Mouse (Mus musculus) heart, postnatal 10 days (tissue): ENCODE data around the gene Zzef1. TPM values are rescaled to one million over a fixed set of nuclear protein-coding genes. Genes with fewer than 3 reads are reported as not detected.

Experiments
- DNase-seq, 2 experiments: peaks; one replicate each; pipeline ENCODE4 v3.0.0; 2021
- intact Hi-C: fragments of 180-260 bp; cut with DNase I; formaldehyde crosslinking; loops from one replicate; pipeline ENCODE4 v1.15.1; 2025
- total RNA-seq, 2 experiments: library from RNA; stranded (reverse); gene quantifications; 2 replicates each; pipeline ENCODE4 v1.2.3; 2021

Gene Zzef1
- total RNA-seq, 2 experiments from 2014 or later, result 28.0 to 33.2 TPM

DNA sequence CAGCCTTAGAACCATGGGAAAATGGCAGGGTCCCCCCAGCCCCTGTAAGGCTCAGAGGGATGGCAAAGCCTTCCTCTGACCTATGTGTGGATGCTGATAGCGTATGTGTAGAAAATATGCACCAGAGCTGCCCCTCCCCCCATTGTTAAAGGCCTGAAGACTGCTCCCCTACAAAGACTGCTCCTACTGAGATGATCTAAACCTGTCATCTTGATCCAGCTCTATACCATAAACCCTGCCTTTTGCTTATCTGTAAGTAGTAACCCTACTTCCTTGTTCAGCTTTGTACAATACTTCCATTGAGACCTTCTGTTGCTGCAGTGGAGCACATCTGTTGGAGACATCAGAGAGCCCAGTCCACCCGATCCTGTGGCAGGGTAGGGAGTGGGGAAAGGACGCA is 9.2 kb downstream of the Zzef1 start:
- intact Hi-C loops, result no loop called here
- no peak for DNase-seq

DNA sequence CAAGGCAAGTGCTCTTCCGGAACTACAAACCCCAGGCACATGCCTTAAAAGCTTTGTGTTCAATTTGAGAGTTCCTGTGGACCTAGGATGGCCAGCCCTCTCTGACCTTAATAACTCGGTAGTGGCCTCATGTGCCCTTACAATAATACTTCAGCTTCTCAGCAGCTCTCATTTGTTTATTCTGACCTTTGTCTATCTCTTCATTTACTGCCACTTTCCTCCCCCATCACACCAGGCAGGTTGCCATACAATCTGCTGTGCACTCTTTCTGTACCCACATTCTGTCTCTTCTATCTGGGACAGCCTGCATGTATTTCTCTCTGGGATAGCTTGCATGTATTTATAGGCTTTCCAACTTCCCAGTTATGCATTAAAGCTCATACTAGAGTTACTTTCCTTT is 10.5 kb downstream of the Zzef1 start:
- DNase-seq, result peak; percentile 59 to 60
- intact Hi-C loops, result no loop called here

DNA sequence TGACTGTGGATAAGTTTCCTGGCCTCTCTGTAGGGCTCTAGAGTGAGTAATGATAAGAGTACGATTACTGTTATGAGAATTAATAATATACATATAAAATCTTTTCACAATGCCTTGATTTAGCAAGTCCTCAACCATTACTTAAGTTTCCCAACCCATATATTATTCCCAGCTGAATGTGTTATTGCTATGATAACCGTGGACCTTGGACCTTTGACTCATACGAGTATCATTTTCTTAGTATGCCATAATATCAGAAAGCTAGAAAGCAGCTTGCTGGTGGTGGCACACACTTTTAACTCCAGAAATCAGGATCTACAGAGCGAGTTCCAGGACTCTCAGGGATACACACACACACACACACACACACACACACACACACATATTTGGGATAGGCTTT is 12.0 kb downstream of the Zzef1 start:
- intact Hi-C loops, result no loop called here
- no peak for DNase-seq

DNA sequence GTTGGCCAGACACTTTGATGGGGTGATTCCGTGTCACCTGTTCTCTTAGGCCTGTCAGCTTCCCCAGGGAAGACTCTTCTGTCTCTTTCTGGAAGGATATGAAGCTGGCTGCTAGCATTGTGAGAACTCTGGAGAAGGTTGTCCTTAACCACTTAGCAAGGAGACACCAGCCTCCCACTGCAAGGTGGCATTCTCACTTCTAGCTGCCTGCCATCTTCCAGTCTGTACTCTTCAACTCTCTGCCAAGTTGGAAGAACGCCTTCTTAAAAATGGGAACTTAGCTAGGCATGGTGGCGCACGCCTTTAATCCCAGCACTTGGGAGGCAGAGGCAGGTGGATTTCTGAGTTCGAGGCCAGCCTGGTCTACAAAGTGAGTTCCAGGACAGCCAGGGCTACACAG is 17.7 kb downstream of the Zzef1 start:
- DNase-seq, result no peak
- intact Hi-C loops, result no loop called here

DNA sequence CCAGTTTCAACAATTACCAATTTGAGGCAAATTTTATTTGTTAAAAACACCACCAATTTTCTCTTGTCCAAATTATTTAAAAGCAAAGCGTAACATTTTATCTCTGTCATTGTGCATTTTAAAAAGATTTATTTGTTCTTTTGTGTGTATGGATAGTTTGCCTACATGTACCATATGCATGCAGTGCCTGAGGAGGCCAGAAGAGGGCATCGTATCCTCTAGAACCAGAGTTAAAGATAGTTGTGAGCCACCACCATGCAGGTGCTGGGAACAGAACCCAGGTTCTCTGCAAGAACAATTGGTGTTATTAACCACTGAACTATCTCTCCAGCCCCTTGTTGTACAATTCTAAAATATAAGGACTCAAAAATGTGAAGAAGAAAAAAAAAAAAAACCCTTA is 18.2 kb downstream of the Zzef1 start:
- intact Hi-C loops, result no loop called here
- no peak for DNase-seq

DNA sequence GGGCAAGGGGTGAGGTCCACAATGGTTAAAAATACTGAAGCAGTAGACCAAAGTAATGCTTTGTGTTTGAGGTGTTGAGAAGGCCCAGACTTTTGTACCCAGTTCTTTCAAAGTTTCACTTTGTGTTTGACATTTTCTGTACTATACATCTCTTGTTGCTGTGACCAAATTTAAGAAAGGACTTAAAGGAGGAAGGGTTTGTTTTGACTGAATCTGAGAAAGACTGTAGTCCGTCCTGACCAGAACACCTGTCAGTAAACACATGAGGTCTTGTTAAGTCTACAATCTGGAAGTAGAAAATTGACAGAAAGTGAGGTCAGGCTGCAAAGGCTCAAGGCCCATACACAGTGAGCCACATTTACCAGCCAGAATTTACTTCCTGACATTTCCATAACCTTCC is 20.8 kb downstream of the Zzef1 start:
- intact Hi-C loops, result no loop called here
- no peak for DNase-seq

DNA sequence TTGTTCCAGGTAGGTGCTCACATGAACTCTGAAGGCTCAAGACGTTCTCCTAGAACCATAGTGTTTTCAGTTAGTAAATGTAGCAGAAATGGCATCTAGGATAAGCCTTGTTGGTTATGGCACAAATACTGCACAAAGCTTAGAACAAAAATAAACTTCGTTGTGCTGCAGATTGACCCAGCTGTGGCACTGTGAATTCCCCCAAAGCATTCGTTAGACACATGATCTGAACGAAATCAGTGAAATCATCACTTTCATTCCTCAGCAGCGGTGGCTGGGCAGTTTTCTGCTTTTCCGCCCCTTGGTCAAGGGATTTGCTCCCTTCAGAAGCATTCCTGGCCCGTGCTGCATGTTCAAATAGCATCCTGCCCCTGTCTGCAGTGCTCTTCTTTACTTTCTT is 22.0 kb downstream of the Zzef1 start:
- intact Hi-C loops, result no loop called here

DNA sequence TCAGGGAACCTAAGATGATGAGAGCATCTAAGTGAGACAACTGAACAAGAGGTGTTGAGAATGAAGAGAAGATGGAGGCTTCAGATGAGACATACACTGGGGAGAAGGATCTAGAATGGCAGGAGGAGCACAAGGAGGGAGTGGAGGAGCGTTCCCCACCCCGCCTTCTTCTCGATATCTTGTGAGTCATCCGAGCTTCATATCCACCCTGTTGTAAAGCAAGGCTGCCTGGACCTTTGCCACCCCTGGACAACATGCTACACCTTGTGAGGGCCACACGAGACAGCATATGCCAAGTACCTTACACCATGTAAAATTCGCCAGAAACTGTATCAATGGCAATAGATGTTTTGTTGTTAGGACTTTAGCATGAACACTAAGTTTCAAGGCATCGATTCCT is 25.0 kb downstream of the Zzef1 start:
- no peak for DNase-seq
- intact Hi-C loops, result no loop called here

More for the DNA sequence above, 22.0 kb downstream of the Zzef1 start:
- no peak for DNase-seq

DNA sequence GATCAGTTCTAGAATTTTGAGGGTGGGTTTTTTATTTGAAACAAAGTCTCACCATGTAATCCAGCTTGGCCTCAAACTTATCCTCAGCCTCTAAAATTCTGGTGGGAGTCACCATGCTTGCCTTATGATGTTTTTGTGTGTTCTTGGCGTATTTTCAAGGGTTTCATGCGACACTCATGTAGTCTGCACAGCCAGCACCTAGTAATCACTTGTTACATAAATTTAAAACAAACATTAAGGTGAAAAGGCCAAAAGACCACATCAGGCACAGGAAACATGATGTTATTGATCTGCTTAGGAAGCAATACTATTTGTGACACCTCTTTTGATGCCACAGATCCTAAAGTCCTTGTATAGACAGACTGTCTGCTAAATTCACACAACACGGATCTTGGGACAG is 33.8 kb downstream of the Zzef1 start:
- no peak for DNase-seq

DNA sequence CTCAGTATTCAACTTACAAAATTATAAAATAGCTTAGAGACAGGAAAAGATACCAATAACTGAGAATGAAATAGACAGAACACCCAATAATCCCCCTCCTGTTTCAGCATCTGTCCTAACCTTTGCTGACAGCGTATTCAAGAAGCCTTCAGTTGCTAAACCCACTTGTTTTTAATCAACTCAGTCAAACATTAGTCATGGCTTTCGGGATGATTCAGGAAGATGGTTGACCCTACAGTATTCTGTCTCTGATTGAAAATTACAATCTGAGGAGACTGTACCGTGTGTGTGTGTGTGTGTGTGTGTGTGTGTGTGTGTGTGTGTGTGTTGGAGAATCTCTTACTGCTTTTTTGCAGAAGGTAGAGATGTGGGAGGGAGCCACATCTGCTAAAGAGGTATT is 46.7 kb downstream of the Zzef1 start:
- intact Hi-C loops, result no loop called here
- no peak for DNase-seq

More for the DNA sequence above, 33.8 kb downstream of the Zzef1 start:
- intact Hi-C loops, result no loop called here

DNA sequence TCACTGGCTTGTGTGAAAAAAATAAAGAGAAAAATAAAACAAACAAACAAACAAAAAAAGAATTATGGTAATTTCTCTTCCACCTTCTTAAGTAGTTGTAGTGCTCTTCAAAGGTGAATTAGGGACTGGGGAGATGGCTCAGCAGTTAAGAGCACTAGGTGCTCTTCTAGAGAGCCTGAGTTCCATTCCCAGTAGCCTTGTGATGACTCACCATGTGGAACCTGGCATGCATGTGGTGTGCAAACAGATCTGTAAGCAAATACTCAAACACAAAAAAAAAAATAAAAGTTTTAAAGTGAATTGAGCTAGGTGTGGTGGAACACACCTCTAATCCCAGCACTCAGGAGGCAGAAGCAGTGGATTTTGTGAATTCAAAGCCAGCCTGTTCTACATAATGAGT is 47.5 kb downstream of the Zzef1 start:
- DNase-seq, result no peak
- intact Hi-C loops, result no loop called here

DNA sequence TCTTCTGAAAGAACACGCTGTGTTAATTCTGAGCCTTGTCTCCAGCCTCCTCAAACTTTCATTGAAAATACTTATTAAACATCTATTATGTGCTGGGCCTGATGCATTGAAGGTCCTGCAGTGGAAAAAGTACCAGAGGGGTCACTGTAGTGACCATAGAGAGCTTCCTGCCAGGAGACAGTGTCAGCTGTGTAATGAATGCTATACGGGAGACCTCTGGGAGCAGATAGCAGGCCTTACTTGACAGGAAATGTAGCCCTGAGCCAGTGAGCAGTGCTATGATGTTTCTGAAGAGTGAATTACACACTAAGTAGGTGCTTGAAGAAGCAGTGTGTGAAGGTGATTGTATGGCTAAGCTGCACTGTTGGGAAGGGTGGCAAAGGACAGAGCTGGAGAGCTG is 49.5 kb downstream of the Zzef1 start:
- intact Hi-C loops, result no loop called here
- DNase-seq, result no peak

DNA sequence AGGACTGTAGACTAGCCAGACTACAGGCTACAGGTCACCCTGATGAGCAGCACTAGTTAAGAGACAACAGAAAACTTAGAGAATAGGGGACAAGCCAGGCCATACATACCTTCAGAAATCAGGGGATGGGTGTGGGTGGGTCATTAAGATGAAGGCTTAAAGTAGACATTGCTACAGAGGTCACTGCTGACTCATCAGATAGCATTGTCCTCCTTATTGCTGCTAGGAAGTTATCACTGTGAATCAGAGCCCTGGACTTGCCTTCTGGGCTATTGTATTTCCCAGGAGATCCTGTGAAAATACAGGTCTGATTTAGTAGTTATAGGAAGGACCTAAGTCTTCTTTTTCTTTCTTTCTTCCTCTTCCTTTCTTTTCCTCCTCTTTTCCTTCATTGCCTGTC is 50.7 kb downstream of the Zzef1 start:
- DNase-seq, result no peak
- intact Hi-C loops, result no loop called here

DNA sequence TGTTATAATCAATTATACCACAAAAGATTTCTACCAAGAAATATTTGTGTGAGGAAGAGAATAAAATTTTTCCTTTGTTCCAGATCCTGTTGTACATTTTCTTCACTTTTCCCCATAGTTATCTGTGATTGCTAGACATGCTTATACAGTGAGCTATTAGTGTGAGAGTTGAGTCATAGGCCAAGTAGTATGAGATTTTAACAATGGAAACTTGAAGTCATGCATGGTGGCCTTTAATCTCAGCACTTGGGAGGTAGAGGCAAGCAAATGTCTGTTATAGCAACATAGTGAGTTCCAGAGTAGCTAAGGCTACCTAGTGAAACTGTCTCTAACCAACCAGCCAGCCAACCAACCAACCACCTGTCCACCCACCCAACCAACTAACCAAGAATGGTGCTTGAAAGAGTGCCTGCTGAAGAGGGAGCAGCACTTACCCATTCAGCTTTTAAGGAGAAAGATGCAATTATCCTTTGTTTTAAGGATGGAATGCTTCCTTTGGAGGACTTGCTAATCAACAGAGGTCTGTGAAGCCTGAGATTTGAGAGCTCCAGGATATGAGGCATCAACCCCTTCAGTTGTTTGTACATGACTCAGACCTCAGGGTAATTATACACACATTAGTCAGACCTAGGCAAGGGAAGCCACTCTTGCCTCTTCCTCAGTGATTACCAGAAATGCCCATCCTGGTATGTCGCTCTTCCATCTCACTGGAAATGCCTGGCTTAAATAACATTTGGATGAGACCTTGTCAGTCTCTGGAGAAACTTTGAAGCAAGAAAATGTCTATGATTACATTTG is 52.0 kb downstream of the Zzef1 start:
- intact Hi-C loops, result no loop called here
- no peak for DNase-seq

DNA sequence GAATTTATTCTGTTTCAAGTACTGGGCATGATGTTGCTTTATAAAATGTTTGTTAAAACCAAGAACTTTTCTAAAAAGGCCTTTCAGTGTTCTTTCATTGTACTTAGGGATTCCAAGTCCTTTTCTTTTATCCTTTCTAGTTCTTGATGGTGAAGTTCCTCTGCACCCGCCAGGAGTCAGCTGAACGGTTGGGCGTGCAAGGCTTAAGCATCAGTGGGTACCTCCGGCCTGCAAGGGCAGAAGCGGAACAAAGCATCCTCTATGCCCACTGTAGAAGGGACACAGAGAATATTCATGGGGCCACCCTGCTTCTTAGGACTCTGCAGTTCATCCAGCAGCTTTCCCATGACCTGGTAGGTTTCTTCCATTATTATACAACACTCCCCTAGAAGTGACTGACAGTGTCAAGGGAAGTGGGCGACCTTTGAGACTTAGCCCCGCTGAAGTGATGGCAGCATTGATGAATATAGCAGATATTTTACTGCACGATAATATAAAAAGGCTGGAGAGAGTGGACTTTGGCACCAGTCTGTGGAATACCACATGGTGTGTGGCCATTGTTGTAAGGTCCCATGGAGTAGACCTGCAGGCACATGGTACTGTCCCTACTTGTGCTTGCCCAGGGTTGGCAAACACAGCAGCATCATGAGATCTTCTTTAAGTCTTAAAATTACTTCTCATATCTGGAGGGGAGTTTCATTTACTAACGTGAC is 54.5 kb downstream of the Zzef1 start:
- intact Hi-C loops, result no loop called here
- no peak for DNase-seq

DNA sequence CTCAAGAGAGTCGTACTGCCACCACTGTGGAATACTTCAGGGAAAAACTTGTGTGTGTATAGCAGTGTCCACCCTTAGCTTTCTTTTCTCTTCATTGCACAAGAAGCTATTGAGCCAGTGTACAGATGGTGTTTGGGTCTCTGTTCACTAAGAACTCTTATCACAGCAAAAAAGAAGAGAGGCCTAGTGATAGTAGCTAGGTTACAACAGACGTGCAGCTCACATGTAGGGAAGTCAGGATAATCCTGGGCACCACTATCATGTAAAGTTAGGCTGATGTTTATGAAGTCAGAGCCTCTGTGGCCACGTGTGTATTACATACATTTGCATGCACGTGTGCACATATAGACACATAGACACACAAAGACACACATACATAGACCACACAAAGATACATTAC is 55.2 kb downstream of the Zzef1 start:
- DNase-seq, result no peak
- intact Hi-C loops, result no loop called here

DNA sequence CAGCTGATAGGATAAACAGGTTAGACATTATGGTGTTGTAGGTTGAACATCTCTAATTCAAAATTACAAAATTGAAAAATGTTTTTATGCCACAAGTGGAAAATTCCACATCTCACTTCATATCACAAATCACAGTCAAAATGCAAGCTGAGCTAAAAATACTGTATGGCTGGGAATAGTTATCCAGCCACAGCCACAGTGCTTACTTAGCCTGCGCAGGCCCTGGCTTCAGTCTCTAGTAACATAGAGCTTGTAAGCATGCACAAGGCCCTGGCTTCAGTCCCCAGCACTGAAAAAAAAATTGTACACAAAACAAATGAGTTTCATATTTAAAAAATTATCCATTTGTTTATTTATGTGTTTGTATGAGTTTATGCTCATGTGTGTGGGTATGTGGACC is 56.1 kb downstream of the Zzef1 start:
- intact Hi-C loops, result no loop called here

DNA sequence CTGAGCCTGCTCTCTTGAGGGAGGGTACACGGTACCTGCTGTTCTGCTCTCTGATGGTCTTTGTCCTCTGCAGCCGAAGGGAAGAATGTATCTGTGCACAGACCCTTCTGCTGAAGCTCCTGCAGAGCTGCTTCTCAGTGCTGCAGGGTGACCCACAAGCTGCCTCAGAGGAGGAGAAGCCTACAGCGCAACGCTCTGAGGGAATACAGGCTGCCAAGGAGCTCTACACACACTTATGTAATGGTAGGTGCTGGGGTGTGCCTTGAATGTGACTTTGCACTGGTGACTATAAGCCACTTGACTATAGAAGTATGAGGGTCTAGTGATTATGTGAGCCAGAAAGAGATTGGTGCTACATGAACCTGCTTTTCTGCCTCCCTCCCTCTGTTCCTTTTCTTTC is 57.1 kb downstream of the Zzef1 start:
- intact Hi-C loops, result no loop called here

More for the DNA sequence above, 56.1 kb downstream of the Zzef1 start:
- DNase-seq, result no peak

DNA sequence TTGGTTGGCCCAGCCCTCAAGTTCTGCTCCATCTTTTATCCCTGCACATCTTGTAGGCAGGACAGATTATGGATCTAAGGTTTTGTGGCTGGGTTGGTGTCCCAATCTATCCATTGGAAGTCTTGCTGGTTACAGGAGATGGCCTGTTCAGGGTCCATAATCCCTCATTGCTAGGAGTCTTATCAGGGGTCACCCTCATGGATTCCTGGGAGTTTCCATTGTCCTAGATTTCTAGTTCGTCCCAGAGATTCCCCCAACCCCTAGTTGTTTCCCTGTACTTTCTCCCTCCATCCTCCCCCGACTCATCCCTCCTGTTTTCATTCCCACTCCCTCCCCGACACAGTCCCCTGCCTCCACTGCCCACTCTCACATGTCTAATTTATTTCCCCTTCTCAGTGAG is 58.2 kb downstream of the Zzef1 start:
- DNase-seq, result no peak
- intact Hi-C loops, result no loop called here

More for the DNA sequence above, 57.1 kb downstream of the Zzef1 start:
- no peak for DNase-seq

DNA sequence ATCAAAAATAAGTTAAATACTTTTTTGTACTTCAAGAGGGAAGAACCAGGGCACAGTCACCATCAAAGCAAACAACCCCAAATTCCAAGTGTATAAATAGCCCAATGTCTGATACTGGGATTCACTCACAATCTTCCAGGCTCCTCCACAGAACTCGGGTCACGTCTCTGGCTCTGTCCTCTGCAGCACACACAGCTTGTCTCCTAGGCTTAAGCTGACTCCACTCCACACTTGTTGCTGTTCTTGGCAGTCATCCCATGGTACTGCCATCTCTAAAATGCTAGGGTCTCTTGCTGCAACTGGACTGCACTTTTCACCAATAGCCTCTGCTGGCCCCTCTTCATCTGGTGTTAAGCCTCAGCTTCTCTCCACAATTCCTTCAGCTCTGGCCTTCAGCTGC is 60.7 kb downstream of the Zzef1 start:
- intact Hi-C loops, result no loop called here
- DNase-seq, result no peak

DNA sequence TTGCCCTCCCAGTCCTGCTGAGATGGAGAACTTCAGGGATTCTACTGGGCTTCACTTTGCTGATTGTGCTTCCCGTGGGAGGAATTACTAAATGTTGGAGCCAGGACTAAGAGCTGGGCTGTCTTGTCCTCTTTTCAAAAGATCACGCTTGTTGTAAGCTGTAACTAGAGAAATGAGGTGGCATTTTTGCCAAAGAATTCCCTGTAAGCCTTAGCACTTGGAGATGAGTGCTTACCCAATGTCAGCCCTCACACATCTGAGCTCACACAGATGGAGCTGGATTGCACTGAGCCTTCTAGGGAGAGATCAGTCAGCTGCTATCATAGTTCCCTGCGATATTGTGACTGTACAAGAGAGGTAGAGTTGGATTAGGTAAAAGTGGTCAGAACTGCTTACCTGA is 65.2 kb downstream of the Zzef1 start:
- intact Hi-C loops, result no loop called here

DNA sequence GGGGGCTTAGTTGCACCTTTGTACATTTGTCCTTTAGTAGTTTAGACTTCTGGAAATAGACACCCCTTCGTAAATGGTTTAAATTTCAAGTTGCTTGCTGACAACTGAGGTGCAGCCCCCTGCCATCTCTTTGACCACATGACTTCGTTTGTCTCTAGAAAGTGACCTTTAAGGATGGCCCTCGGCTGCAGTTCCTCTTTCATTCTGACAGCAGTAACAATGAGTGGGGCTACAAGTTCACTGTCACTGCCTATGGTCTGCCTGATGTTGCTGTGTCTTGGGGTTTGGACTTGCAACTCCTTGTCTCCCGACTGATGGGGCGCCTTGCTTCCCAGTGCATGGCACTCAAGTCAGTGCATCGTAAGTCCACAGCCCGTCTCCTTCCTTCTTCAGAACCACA is 70.4 kb downstream of the Zzef1 start:
- no peak for DNase-seq
- intact Hi-C loops, result no loop called here

More for the DNA sequence above, 65.2 kb downstream of the Zzef1 start:
- DNase-seq, result no peak
